Mouse (Mus musculus) midbrain, embryonic 14.5 days (tissue): Measurements from ENCODE around the gene Zfp874a. TPM values are rescaled to one million over a fixed set of nuclear protein-coding genes. Genes with fewer than 3 reads are reported as not detected.
"Not testable (repeated sequence)": the region's sequence is repeated elsewhere in the genome, so short reads cannot be mapped to it uniquely, and the experiment has no call there.

Source experiments
- ATAC-seq: fragments of 200-750 bp; cut with Nextera tagmentation; 2 replicates; pipeline ENCODE4 v1.8.0; 2017; ENCODE audit warnings: moderate number of reproducible peaks, moderate library complexity; ENCODE audit not compliant: low FRiP score, low TSS enrichment
- DNase-seq: peaks from one replicate; pipeline ENCODE4 v3.0.0-alpha.2; 2015
- H3K27ac ChIP-seq: fragments of 300-500 bp; sonication (generic); replicated peaks from 2 replicates; pipeline ENCODE4 v1.5.1; 2014; ENCODE audit warnings: mild to moderate bottlenecking, low read depth, low read length, moderate library complexity
- H3K27me3 ChIP-seq: fragments of 300-500 bp; sonication (generic); 2 replicates; pipeline ENCODE4 v1.6.1; 2014; ENCODE audit warnings: low read length, control low read depth, mixed read lengths; ENCODE audit not compliant: control insufficient read depth, insufficient read depth
- H3K36me3 ChIP-seq: fragments of 300-500 bp; sonication (generic); 2 replicates; pipeline ENCODE4 v1.6.1; 2014; ENCODE audit warnings: low read length, control low read depth; ENCODE audit not compliant: control insufficient read depth, insufficient read depth
- H3K4me1 ChIP-seq: fragments of 300-500 bp; sonication (generic); 2 replicates; pipeline ENCODE4 v1.6.1; 2014; ENCODE audit warnings: mild to moderate bottlenecking, antibody characterized with exemption, low read length, control low read depth; ENCODE audit not compliant: control insufficient read depth, insufficient read depth
- H3K4me2 ChIP-seq: fragments of 300-500 bp; sonication (generic); 2 replicates; pipeline ENCODE4 v1.6.1; 2014; ENCODE audit warnings: mild to moderate bottlenecking, low read length, moderate library complexity
- H3K4me3 ChIP-seq: fragments of 300-500 bp; sonication (generic); replicated peaks from 2 replicates; pipeline ENCODE4 v1.5.1; 2014; ENCODE audit warnings: low read depth, low read length
- H3K9ac ChIP-seq: fragments of 300-500 bp; sonication (generic); replicated peaks from 2 replicates; pipeline ENCODE4 v1.6.1; 2014; ENCODE audit warnings: mild to moderate bottlenecking, low read length, moderate library complexity
- H3K9me3 ChIP-seq: fragments of 300-500 bp; sonication (generic); 2 replicates; pipeline ENCODE4 v1.6.1; 2016; ENCODE audit warnings: low read length, control low read depth, mixed read lengths; ENCODE audit not compliant: control insufficient read depth
- WGBS: fragments of 180-500 bp; shearing (Covaris S2); extraction: QIAGEN DNeasy Blood & Tissue Kit; methylation state at CpG from one replicate; pipeline ENCODE4 v1.1.7; 2014; 5-methylcytosine and 5-hydroxymethylcytosine counted together
- polyA plus RNA-seq: library from polyadenylated mRNA; unstranded; fragments of >200 nt; fragmentation: Nextera tagmentation; extraction: Ambion mirVana; gene quantifications from 2 replicates; pipeline ENCODE4 v1.2.1, GENCODE M21; 2014

The Zfp874a gene
- polyA plus RNA-seq, 1 experiment from 2014 or later, result 7.6 TPM

- H3K27ac ChIP-seq, DNase-seq, H3K4me1 ChIP-seq, H3K4me2 ChIP-seq, ATAC-seq, H3K9ac ChIP-seq, H3K4me3 ChIP-seq, H3K9me3 ChIP-seq, H3K36me3 ChIP-seq, H3K27me3 ChIP-seq: not testable (repeated sequence)
- 84% methylated on average over 3 of the region's 5 CpGs for WGBS
Measured at GRCm38 (mm10) chr13:67463506-67464185, 12.2 kb upstream of the Zfp874a start.

GRCm38 (mm10) chr13:67452021-67452309 lies 541 bp upstream of the Zfp874a start:
- Histone ChIP-seq H3K4me1 (0 out of 2 replicates have a peak, but pooled peaks cover 4% of the 10 kb centered on the region), H3K36me3 (0 out of 2 replicates have a peak, but pooled peaks cover 4% of the 10 kb centered on the region), H3K4me3 (peak overlapping the region; percentile 49), H3K4me2 (peak overlapping the region; percentile 71), H3K9me3 (no peaks in the 10 kb centered on the region), H3K27me3 (no peaks in the 10 kb centered on the region), H3K9ac (peak overlapping the region; percentile 56), H3K27ac (no peak overlapping the region)
- WGBS, result 6% methylated on average over 3 of the region's 3 CpGs
- ATAC-seq (peak; percentile 34; the same call in 1 of the 2 replicates), DNase-seq (no peak)

- H3K4me3 ChIP-seq, H3K9me3 ChIP-seq, H3K9ac ChIP-seq, H3K4me1 ChIP-seq, H3K36me3 ChIP-seq, H3K27me3 ChIP-seq, H3K4me2 ChIP-seq, DNase-seq, ATAC-seq, H3K27ac ChIP-seq: not testable (repeated sequence)
- WGBS, result 67% methylated on average over 1 of the region's 3 CpGs
Measured at GRCm38 (mm10) chr13:67437095-67437494, 14.3 kb downstream of the Zfp874a start.

- Histone ChIP-seq H3K4me2 (no peak overlapping the region), H3K27ac (no peak overlapping the region), H3K9me3 (no peaks in the 10 kb centered on the region), H3K36me3 (no peaks in the 10 kb centered on the region), H3K27me3 (no peaks in the 10 kb centered on the region), H3K9ac (no peak overlapping the region), H3K4me1 (no peaks in the 10 kb centered on the region), H3K4me3 (no peak overlapping the region)
- WGBS, result 60% methylated on average over 3 of the region's 3 CpGs
- ATAC-seq (no peak), DNase-seq (no peak)
Measured at GRCm38 (mm10) chr13:67428116-67428515, 23.3 kb downstream of the Zfp874a start.

- H3K4me2 ChIP-seq, H3K27ac ChIP-seq, H3K27me3 ChIP-seq, H3K36me3 ChIP-seq, H3K4me1 ChIP-seq, ATAC-seq, H3K4me3 ChIP-seq, H3K9ac ChIP-seq, DNase-seq, H3K9me3 ChIP-seq: not testable (repeated sequence)
Measured at GRCm38 (mm10) chr13:67425699-67426098, 25.7 kb downstream of the Zfp874a start.

- H3K4me3 ChIP-seq, H3K4me1 ChIP-seq, H3K27me3 ChIP-seq, H3K27ac ChIP-seq, H3K4me2 ChIP-seq, H3K9ac ChIP-seq, H3K9me3 ChIP-seq, H3K36me3 ChIP-seq, DNase-seq, ATAC-seq: not testable (repeated sequence)
- 82% methylated on average over 2 of the region's 2 CpGs for WGBS
Measured at GRCm38 (mm10) chr13:67422532-67422931, 28.9 kb downstream of the Zfp874a start.

- Histone ChIP-seq H3K9me3 (no peaks in the 10 kb centered on the region), H3K36me3 (no peaks in the 10 kb centered on the region), H3K27ac (no peak within 1 kb of the TSS), H3K4me1 (peaks cover 3% of the 10 kb centered on the region; the same call in 1 of the 2 replicates), H3K27me3 (no peaks in the 10 kb centered on the region), H3K9ac (peak within 1 kb of the TSS; percentile 60), H3K4me3 (peak within 1 kb of the TSS; percentile 64), H3K4me2 (peak within 1 kb of the TSS; percentile 92)
- 2% methylated on average over 22 of the region's 22 CpGs for WGBS
- DNase-seq, result peak; percentile 76
- ATAC-seq, result peak; percentile 84
Measured at GRCm38 (mm10) chr13:67421207-67421857, 30.1 kb downstream of the Zfp874a start, which contains the start of gene Zfp459. Gene Zfp459 (minus strand): TSS chr13:67421418.

- 34% methylated on average over 11 of the region's 11 CpGs for WGBS
- no peaks in the 10 kb centered on the region for H3K27me3 ChIP-seq
- peak overlapping the region; percentile 92 for H3K4me2 ChIP-seq
- peak overlapping the region; percentile 64 for H3K4me3 ChIP-seq
- ATAC-seq (no peak; the same call in 1 of the 2 replicates), DNase-seq (no peak)
- peaks cover 3% of the 10 kb centered on the region; the same call in 1 of the 2 replicates for H3K4me1 ChIP-seq
- peak overlapping the region; percentile 60 for H3K9ac ChIP-seq
- no peak overlapping the region for H3K27ac ChIP-seq
- H3K9me3 ChIP-seq, result no peaks in the 10 kb centered on the region
- H3K36me3 ChIP-seq, result no peaks in the 10 kb centered on the region
Measured at GRCm38 (mm10) chr13:67420558-67421206, 30.7 kb downstream of the Zfp874a start.
